Mouse (Mus musculus) testis, adult 2 months (tissue): ENCODE results near the gene Lamp2.

Source experiments
- CTCF ChIP-seq: fragments of 200-500 bp; IDR thresholded peaks from 2 replicates; pipeline ENCODE4 v1.5.1; 2012; ENCODE audit warnings: low read depth, mild to moderate bottlenecking, inconsistent platforms, low read length, moderate library complexity; ENCODE audit not compliant: control insufficient read depth, insufficient read depth, insufficient replicate concordance
- POLR2A ChIP-seq: fragments of 200-500 bp; IDR thresholded peaks from 2 replicates; pipeline ENCODE4 v1.6.1; 2012; ENCODE audit warnings: low read depth, mild to moderate bottlenecking, inconsistent platforms, low read length, moderate library complexity; ENCODE audit not compliant: control insufficient read depth

- TF ChIP-seq CTCF (no peak), POLR2A (no peak)
These were observed 5.8 kb downstream of the Lamp2 start for GRCm38 (mm10) chrX:38450476-38450875.
